Comparison of ENCODE assay signal across 10 mouse cellular contexts in the genomic region with DNA sequence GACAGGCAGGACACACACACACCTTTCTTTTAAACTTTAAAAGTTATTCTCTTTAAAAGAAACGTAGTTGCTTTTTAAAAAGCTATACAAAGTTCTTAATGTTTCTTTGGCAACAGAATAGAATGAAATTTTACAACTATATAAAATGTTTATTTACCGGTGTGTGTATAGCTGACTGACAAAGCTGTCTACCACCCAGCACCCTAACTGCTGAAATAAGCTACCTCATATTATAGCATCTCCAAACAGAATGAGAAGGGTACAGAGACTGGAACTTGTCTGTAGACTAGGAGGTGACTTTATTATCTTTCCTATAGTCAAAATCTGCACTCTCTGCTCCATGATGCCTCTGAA. TPM values are rescaled to one million over a fixed set of nuclear protein-coding genes. Genes with fewer than 3 reads are reported as not detected.
A peak's percentile ranks its signal among the peaks of the same experiment; 100 is the strongest.
DNase-seq lines count a peak whose midpoint lies in the region; ATAC-seq and TF ChIP-seq lines count a peak whose summit lies in the region.
"Had no signal": no experiment of that assay in that cellular context is flagged by ENCODE, and none has a peak within 500 bp of the region (broad histone marks: within the 10 kb centered on the region; RNA-seq: fewer than 3 reads in every experiment).

No protein-coding gene starts in this region.

- DNase-seq in left cerebral cortex, adult 2 months (ENCODE audit: extremely low spot score in 1 of 2, low spot score in 2 of 2) = no peak
- DNase-seq in left cerebral cortex, postnatal 25 days (ENCODE audit: low spot score in 2 of 2) = no peak
- DNase-seq in forebrain, embryonic 10.5 days (ENCODE audit: extremely low spot score, low spot score) = no peak
- no peak for DNase-seq in intestine, embryonic 14.5 days (ENCODE audit: low spot score)
- no peak for DNase-seq in midbrain, postnatal 0 days (ENCODE audit: low spot score)
- no peak for DNase-seq in frontal cortex, postnatal 14 days (ENCODE audit: low spot score in 2 of 2)
- no peak for DNase-seq in cerebellum, postnatal 14 days
- no peak for DNase-seq in thymus, postnatal 4 days
- DNase-seq: cerebellum, adult 8-10 months had no signal

- H3K27ac ChIP-seq in left cerebral cortex, adult 2 months = peak overlapping the region; percentile 85
- H3K27ac ChIP-seq in forebrain, embryonic 10.5 days = peak overlapping the region; percentile 81; the same call in 1 of the 2 replicates
- H3K27ac ChIP-seq in intestine, embryonic 14.5 days (ENCODE audit: low read depth) = peak overlapping the region; percentile 89
- peak overlapping the region; percentile 88; the same call in 1 of the 2 replicates for H3K27ac ChIP-seq in midbrain, postnatal 0 days (ENCODE audit: low read depth, low read length)

- H3K9ac ChIP-seq in intestine, embryonic 14.5 days (ENCODE audit: low read length) = no peak overlapping the region
- no peak overlapping the region for H3K9ac ChIP-seq in midbrain, postnatal 0 days (replicated peaks; ENCODE audit: low read length, poor library complexity, severe bottlenecking)

- H3K36me3 ChIP-seq in forebrain, embryonic 10.5 days (replicated peaks) = no peaks in the 10 kb centered on the region
- H3K36me3 ChIP-seq in intestine, embryonic 14.5 days (ENCODE audit: control insufficient read depth, insufficient read depth, low read length) = no peaks in the 10 kb centered on the region
- H3K36me3 ChIP-seq in midbrain, postnatal 0 days (ENCODE audit: insufficient read depth, low read length) = no peaks in the 10 kb centered on the region

- 0 out of 2 replicates have a peak, but pooled peaks have one; percentile 26 for ATAC-seq in intestine, embryonic 14.5 days (replicated peaks; ENCODE audit: low FRiP score, low TSS enrichment, low read depth)
- no peak for ATAC-seq in midbrain, postnatal 0 days (ENCODE audit: low FRiP score)

- H3K4me2 ChIP-seq in intestine, embryonic 14.5 days (ENCODE audit: low read length) = peak overlapping the region; percentile 77
- H3K4me2 ChIP-seq in midbrain, postnatal 0 days (ENCODE audit: low read depth, low read length, poor library complexity, severe bottlenecking) = peak overlapping the region; percentile 61

- no peaks in the 10 kb centered on the region for H3K27me3 ChIP-seq in forebrain, embryonic 10.5 days (ENCODE audit: poor library complexity, severe bottlenecking)
- no peaks in the 10 kb centered on the region for H3K27me3 ChIP-seq in intestine, embryonic 14.5 days (replicated peaks; ENCODE audit: control insufficient read depth, insufficient read depth, low read length)
- H3K27me3 ChIP-seq in midbrain, postnatal 0 days (ENCODE audit: insufficient read depth, low read length) = no peaks in the 10 kb centered on the region
- H3K27me3 ChIP-seq: Patski had no signal

- intact Hi-C loops in left cerebral cortex, adult 2 months (cut with DNase I) = no loop called here
- intact Hi-C loops in left cerebral cortex, postnatal 25 days (cut with DNase I) = no loop called here

- 63% methylated on average over 2 of the region's 2 CpGs for WGBS in forebrain, embryonic 10.5 days
- WGBS in intestine, embryonic 14.5 days = 59% methylated on average over 2 of the region's 2 CpGs
- 43% methylated on average over 2 of the region's 2 CpGs for WGBS in midbrain, postnatal 0 days

- H3K4me1 ChIP-seq in forebrain, embryonic 10.5 days = peaks cover 26% of the 10 kb centered on the region
- H3K4me1 ChIP-seq in intestine, embryonic 14.5 days (replicated peaks; ENCODE audit: control insufficient read depth, insufficient read depth, low read length) = no peaks in the 10 kb centered on the region
- H3K4me1 ChIP-seq in midbrain, postnatal 0 days (ENCODE audit: insufficient read depth, low read length) = no peaks in the 10 kb centered on the region; the same call in 1 of the 2 replicates

- TF ChIP-seq CTCF in left cerebral cortex, adult 2 months (IDR thresholded peaks at IDR 0.05) = no peak
- no peak for TF ChIP-seq CTCF in midbrain, postnatal 0 days (IDR thresholded peaks at IDR 0.05)

- no peaks in the 10 kb centered on the region for H3K9me3 ChIP-seq in forebrain, embryonic 10.5 days
- no peaks in the 10 kb centered on the region for H3K9me3 ChIP-seq in intestine, embryonic 14.5 days (ENCODE audit: control insufficient read depth, low read length)
- no peaks in the 10 kb centered on the region for H3K9me3 ChIP-seq in midbrain, postnatal 0 days (ENCODE audit: low read length)

- peak overlapping the region; percentile 52; the same call in 1 of the 2 replicates for H3K4me3 ChIP-seq in left cerebral cortex, adult 2 months
- peak overlapping the region; percentile 53 for H3K4me3 ChIP-seq in forebrain, embryonic 10.5 days
- H3K4me3 ChIP-seq in intestine, embryonic 14.5 days (ENCODE audit: low read depth, low read length) = peak overlapping the region; percentile 41
- no peak overlapping the region; the same call in 1 of the 2 replicates for H3K4me3 ChIP-seq in midbrain, postnatal 0 days (ENCODE audit: low read depth, low read length)

RNA-seq across cellular contexts. Expression of gene Kmt2e, which starts 47.0 kb away (rescaled TPM):
- 100 to 1,000 TPM; 101 to 102 TPM for total RNA-seq in left cerebral cortex, adult 2 months (2021)
- 10 to 100 TPM; 87.4 to 98.5 TPM for total RNA-seq in left cerebral cortex, postnatal 25 days (2021)
- polyA plus RNA-seq in forebrain, embryonic 10.5 days (2016; fragmentation: Nextera tagmentation; extraction: Ambion mirVana) = 85.8 and 86.1 TPM in 2 replicates
- polyA plus RNA-seq in intestine, embryonic 14.5 days (2014; fragmentation: Nextera tagmentation; extraction: Ambion mirVana) = 80.7 and 85.5 TPM in 2 replicates
- total RNA-seq in midbrain, postnatal 0 days (2014; rRNA removed) = 49.3 and 66.4 TPM in 2 replicates
- polyA plus RNA-seq in midbrain, postnatal 0 days (2015; fragmentation: Nextera tagmentation; extraction: Ambion mirVana) = 132 and 144 TPM in 2 replicates
